Mouse (Mus musculus) right cerebral cortex, postnatal 4 days (tissue): ENCODE measurements around the gene Sdk2.

ENCODE experiments used
- DNase-seq: peaks from one replicate; pipeline ENCODE4 v3.0.0-alpha.2; 2022

Sdk2 gene

GRCm38 (mm10) chr11:113760476-113760875, 306.4 kb downstream of the Sdk2 start:
- no peak for DNase-seq

- no peak for DNase-seq
These were observed 308.0 kb downstream of the Sdk2 start for GRCm38 (mm10) chr11:113758851-113759250.

GRCm38 (mm10) chr11:113756578-113756977, 310.3 kb downstream of the Sdk2 start:
- no peak for DNase-seq

GRCm38 (mm10) chr11:113755878-113756277, 311.0 kb downstream of the Sdk2 start:
- no peak for DNase-seq

GRCm38 (mm10) chr11:113754845-113755244, 312.0 kb downstream of the Sdk2 start:
- DNase-seq, result no peak

- no peak for DNase-seq
These were observed 314.0 kb downstream of the Sdk2 start for GRCm38 (mm10) chr11:113752685-113753430.

- no peak for DNase-seq
These were observed 314.6 kb downstream of the Sdk2 start for GRCm38 (mm10) chr11:113752158-113752661.

- peak; percentile 84 for DNase-seq
These were observed 315.3 kb downstream of the Sdk2 start, which contains the start of gene Cdc42ep4 for GRCm38 (mm10) chr11:113751484-113752084. TSS of gene Cdc42ep4 (minus strand) at chr11:113751881.

GRCm38 (mm10) chr11:113750571-113751483, 316.0 kb downstream of the Sdk2 start:
- peak; percentile 75 for DNase-seq

GRCm38 (mm10) chr11:113749749-113750351, 317.0 kb downstream of the Sdk2 start:
- DNase-seq, result no peak

GRCm38 (mm10) chr11:113748797-113749521, 317.9 kb downstream of the Sdk2 start:
- DNase-seq, result no peak

- DNase-seq, result no peak
These were observed 319.0 kb downstream of the Sdk2 start for GRCm38 (mm10) chr11:113747725-113748380.

GRCm38 (mm10) chr11:113747056-113747455, 319.8 kb downstream of the Sdk2 start:
- no peak for DNase-seq

GRCm38 (mm10) chr11:113745961-113746360, 320.9 kb downstream of the Sdk2 start:
- DNase-seq, result no peak

GRCm38 (mm10) chr11:113742998-113743397, 323.8 kb downstream of the Sdk2 start:
- DNase-seq, result no peak

GRCm38 (mm10) chr11:113740100-113740499, 326.7 kb downstream of the Sdk2 start:
- DNase-seq, result no peak

GRCm38 (mm10) chr11:113739213-113739612, 327.6 kb downstream of the Sdk2 start:
- DNase-seq, result no peak

- no peak for DNase-seq
These were observed 328.9 kb downstream of the Sdk2 start for GRCm38 (mm10) chr11:113737912-113738311.

- DNase-seq, result no peak
These were observed 329.3 kb downstream of the Sdk2 start for GRCm38 (mm10) chr11:113737553-113737854.

- no peak for DNase-seq
These were observed 329.8 kb downstream of the Sdk2 start for GRCm38 (mm10) chr11:113736848-113737552.

- DNase-seq, result no peak
These were observed 331.7 kb downstream of the Sdk2 start for GRCm38 (mm10) chr11:113735151-113735550.
